Comparison of ENCODE assay signal across 21 mouse cellular contexts in genomic region chr11:76807007-76807679, GRCm38 (mm10). TPM values are rescaled to one million over a fixed set of nuclear protein-coding genes. Genes with fewer than 3 reads are reported as not detected.
DNase-seq lines count a peak whose midpoint lies in the region; ATAC-seq and TF ChIP-seq lines count a peak whose summit lies in the region.
"Had no signal": no experiment of that assay in that cellular context is flagged by ENCODE, and none has a peak within 500 bp of the region (broad histone marks: within the 10 kb centered on the region; RNA-seq: fewer than 3 reads in every experiment).

No protein-coding gene starts in this region.

- no peak overlapping the region for H3K9ac ChIP-seq in CH12.LX (ENCODE audit: insufficient read depth, low read depth)
- H3K9ac ChIP-seq in intestine, embryonic 15.5 days = no peak overlapping the region
- H3K9ac ChIP-seq: embryonic facial prominence, embryonic 12.5 days; forebrain, embryonic 12.5 days had no signal

- no peaks in the 10 kb centered on the region for H3K79me2 ChIP-seq in CH12.LX (replicated peaks; ENCODE audit: control insufficient read depth, extremely low read depth, insufficient read depth, poor library complexity, severe bottlenecking)

- TF ChIP-seq RAD21 in CH12.LX (IDR thresholded peaks at IDR 0.05; ENCODE audit: low read depth, low read length) = no peak; the same call in 1 of the 2 replicates

- peak overlapping the region in 1 of 3 experiments; percentile 47 for H3K4me3 ChIP-seq in CH12.LX (replicated peaks in 1 of 3; ENCODE audit: low read depth in 2 of 3, low read length in 2 of 3, poor library complexity in 1 of 3)
- H3K4me3 ChIP-seq in intestine, embryonic 15.5 days (replicated peaks) = no peak overlapping the region
- H3K4me3 ChIP-seq: embryonic facial prominence, embryonic 10.5 days; embryonic facial prominence, embryonic 12.5 days; forebrain, embryonic 12.5 days had no signal

- TF ChIP-seq EP300 in CH12.LX (IDR thresholded peaks at IDR 0.05; ENCODE audit: low read length) = peak; percentile 99

- DNase-seq in A20 (ENCODE audit: low read depth, low spot score) (peak; percentile 82), CH12.LX (ENCODE audit: extremely low read depth) (peak; percentile 94)
- DNase-seq in B cell, adult 2 months = peak; percentile 2 to 8
- peak; percentile 33 for DNase-seq in splenic B cell, adult 2 months (ENCODE audit: low read depth, low spot score)
- DNase-seq in cerebellum, postnatal 25 days = no peak
- DNase-seq in cerebellum, adult 9-11 months = no peak
- DNase-seq in cerebellum, adult 11-12 months = no peak
- DNase-seq: adrenal gland, adult 2 months; adrenal gland, postnatal 10 days; adrenal gland, postnatal 25 days; cerebellum, adult 11 months; cerebellum, adult 2 months; cerebellum, adult 9-10 months; cerebellum, postnatal 14 days had no signal

- H3K4me1 ChIP-seq in CH12.LX (ENCODE audit: control insufficient read depth in 1 of 2, insufficient read depth in 2 of 2) = peaks cover 25 to 67% of the 10 kb centered on the region in 2 experiments
- no peaks in the 10 kb centered on the region for H3K4me1 ChIP-seq in intestine, embryonic 15.5 days (replicated peaks)
- H3K4me1 ChIP-seq: embryonic facial prominence, embryonic 10.5 days; embryonic facial prominence, embryonic 12.5 days; forebrain, embryonic 12.5 days had no signal

- no peak for TF ChIP-seq CTCF in CH12.LX (conservative IDR thresholded peaks at IDR 0.05 in 1 of 2, IDR thresholded peaks at IDR 0.05 in 1 of 2; ENCODE audit: low read depth in 2 of 2, low read length in 2 of 2)

- peaks cover 0 to 28% of the 10 kb centered on the region in 2 experiments for H3K36me3 ChIP-seq in CH12.LX (replicated peaks in 1 of 2; ENCODE audit: control insufficient read depth in 1 of 2, insufficient read depth in 1 of 2, low read length in 1 of 2)
- no peaks in the 10 kb centered on the region for H3K36me3 ChIP-seq in splenic B cell, adult 2 months (ENCODE audit: control insufficient read depth, insufficient read depth, low read length, poor library complexity, severe bottlenecking)
- peaks cover 5% of the 10 kb centered on the region; the same call in 1 of the 2 replicates for H3K36me3 ChIP-seq in intestine, embryonic 15.5 days

- H3K27ac ChIP-seq in CH12.LX (ENCODE audit: insufficient read depth, low read depth) = peak overlapping the region; percentile 58
- no peak overlapping the region for H3K27ac ChIP-seq in intestine, embryonic 15.5 days
- H3K27ac ChIP-seq: embryonic facial prominence, embryonic 10.5 days; embryonic facial prominence, embryonic 12.5 days; forebrain, embryonic 12.5 days had no signal

- dilution Hi-C loops in CH12.LX (cut with MboI; ENCODE audit: extremely low pct_ligation_motif_present, extremely low pct_unique_long_range_greater_than_20kb, low sequenced_read_pairs) = no loop called here

- no peak for TF ChIP-seq POLR2A in CH12.LX (IDR thresholded peaks at IDR 0.05; ENCODE audit: low read depth, low read length)

- ATAC-seq in intestine, embryonic 15.5 days = no peak
- ATAC-seq: CD4-positive, CD25-positive, alpha-beta regulatory T cell, adult 4 months; forebrain, embryonic 14.5 days; forebrain, embryonic 16.5 days had no signal

- H3K27me3 ChIP-seq in CH12.LX (replicated peaks) = no peaks in the 10 kb centered on the region
- no peaks in the 10 kb centered on the region for H3K27me3 ChIP-seq in splenic B cell, adult 2 months (ENCODE audit: control insufficient read depth, insufficient read depth, low read length, poor library complexity, severe bottlenecking)
- no peaks in the 10 kb centered on the region for H3K27me3 ChIP-seq in intestine, embryonic 15.5 days (replicated peaks)
- H3K27me3 ChIP-seq: embryonic facial prominence, embryonic 12.5 days; forebrain, embryonic 12.5 days had no signal

- in situ Hi-C loops in CH12.LX (cut with MboI; ENCODE audit: low pct_ligation_motif_present, low pct_unique_long_range_greater_than_20kb, low sequenced_read_pairs) = no loop called here

- peak overlapping the region; percentile 83 for H3K4me2 ChIP-seq in CH12.LX (ENCODE audit: insufficient read depth, low read depth, poor library complexity, severe bottlenecking)
- H3K4me2 ChIP-seq in intestine, embryonic 15.5 days (replicated peaks) = no peak overlapping the region
- H3K4me2 ChIP-seq: embryonic facial prominence, embryonic 12.5 days; forebrain, embryonic 12.5 days had no signal

- WGBS in intestine, embryonic 15.5 days = 89% methylated on average over 3 of the region's 3 CpGs

- H3K9me3 ChIP-seq in CH12.LX (replicated peaks; ENCODE audit: low read length) = no peaks in the 10 kb centered on the region
- no peaks in the 10 kb centered on the region for H3K9me3 ChIP-seq in intestine, embryonic 15.5 days
- H3K9me3 ChIP-seq: embryonic facial prominence, embryonic 10.5 days; embryonic facial prominence, embryonic 12.5 days; forebrain, embryonic 12.5 days had no signal

TF ChIP-seq in CH12.LX, 34 proteins besides CTCF, POLR2A, EP300 and RAD21:
- peak; percentile 87 for TF ChIP-seq RCOR1 (conservative IDR thresholded peaks at IDR 0.05; ENCODE audit: low read depth, low read length)
- peak; percentile 90 for TF ChIP-seq MEF2A (IDR thresholded peaks at IDR 0.05; ENCODE audit: borderline replicate concordance, low read depth, low read length)
- peak; percentile 93 for TF ChIP-seq JUN (IDR thresholded peaks at IDR 0.05; ENCODE audit: insufficient read depth, low read depth, low read length)
- no peak for TF ChIP-seq GABPA (IDR thresholded peaks at IDR 0.05; ENCODE audit: insufficient replicate concordance, low read depth, low read length)
- no peak for TF ChIP-seq KAT2A (IDR thresholded peaks at IDR 0.05; ENCODE audit: insufficient replicate concordance, low read length)
- TF ChIP-seq E2F4 (IDR thresholded peaks at IDR 0.05; ENCODE audit: insufficient replicate concordance, low read depth, low read length) = no peak
- TF ChIP-seq USF2 (conservative IDR thresholded peaks at IDR 0.05; ENCODE audit: low read depth, low read length) = no peak
- no peak for TF ChIP-seq CHD1 (IDR thresholded peaks at IDR 0.05; ENCODE audit: low read depth, low read length)
- TF ChIP-seq TBP (conservative IDR thresholded peaks at IDR 0.05; ENCODE audit: low read depth, low read length) = peak; percentile 69; the same call in 1 of the 2 replicates
- TF ChIP-seq TCF12 (IDR thresholded peaks at IDR 0.05; ENCODE audit: low read depth, low read length) = peak; percentile 85
- peak; percentile 71; the same call in 1 of the 2 replicates for TF ChIP-seq MAX (IDR thresholded peaks at IDR 0.05; ENCODE audit: low read length)
- no peak for TF ChIP-seq ZKSCAN1 (IDR thresholded peaks at IDR 0.05; ENCODE audit: borderline replicate concordance, low read depth, low read length)
- peak; percentile 95 for TF ChIP-seq ETS1 (conservative IDR thresholded peaks at IDR 0.05; ENCODE audit: low read depth, low read length)
- TF ChIP-seq IRF4 (IDR thresholded peaks at IDR 0.05; ENCODE audit: low read depth, low read length) = peak; percentile 98
- peak; percentile 96 for TF ChIP-seq JUND (conservative IDR thresholded peaks at IDR 0.05; ENCODE audit: low read depth, low read length)
- peak; percentile 91 for TF ChIP-seq MAFK (IDR thresholded peaks at IDR 0.05; ENCODE audit: insufficient replicate concordance, low read length)
- TF ChIP-seq ZNF384 (IDR thresholded peaks at IDR 0.05; ENCODE audit: low read depth, low read length) = peak; percentile 96
- TF ChIP-seq BHLHE40 (IDR thresholded peaks at IDR 0.05; ENCODE audit: low read depth, low read length) = peak; percentile 92
- TF ChIP-seq ZMIZ1 (IDR thresholded peaks at IDR 0.05; ENCODE audit: low read depth, low read length) = no peak
- peak; percentile 78 for TF ChIP-seq CHD2 (IDR thresholded peaks at IDR 0.05; ENCODE audit: low read length)
- TF ChIP-seq ELF1 (IDR thresholded peaks at IDR 0.05; ENCODE audit: low read depth, low read length) = peak; percentile 53
- no peak; the same call in 1 of the 2 replicates for TF ChIP-seq MAZ (IDR thresholded peaks at IDR 0.05; ENCODE audit: low read depth, low read length)
- peak; percentile 84 for TF ChIP-seq MYC (IDR thresholded peaks at IDR 0.05; ENCODE audit: low read depth, low read length)
- TF ChIP-seq MXI1 (IDR thresholded peaks at IDR 0.05; ENCODE audit: low read depth, low read length) = peak; percentile 47
- TF ChIP-seq UBTF (IDR thresholded peaks at IDR 0.05; ENCODE audit: low read depth, low read length) = 0 out of 2 replicates have a peak, but pooled peaks have one; percentile 50
- TF ChIP-seq HCFC1 (IDR thresholded peaks at IDR 0.05; ENCODE audit: low read depth, low read length) = 0 out of 2 replicates have a peak, but pooled peaks have one; percentile 12
- peak; percentile 83; the same call in 1 of the 2 replicates for TF ChIP-seq SIN3A (IDR thresholded peaks at IDR 0.05; ENCODE audit: low read length)

RNA-seq across cellular contexts. Expression of gene Cpd, which starts 39.7 kb away (rescaled TPM):
- total RNA-seq in CH12.LX (2012; rRNA removed) (11.2 and 20.0 TPM in 2 replicates), CH12.LX (2014; rRNA removed) (28.5 and 31.5 TPM in 2 replicates)
- 23.1 and 27.7 TPM in 2 replicates for polyA plus RNA-seq in CH12.LX (2012; ENCODE audit: insufficient read length, low read depth)
- 10.1 and 11.3 TPM in 2 replicates for polyA plus RNA-seq in intestine, embryonic 15.5 days (2015; fragmentation: Nextera tagmentation; extraction: Ambion mirVana)

RNA-seq across cellular contexts. Expression of gene Gosr1, which starts 43.8 kb away (rescaled TPM):
- total RNA-seq in CH12.LX (2012; rRNA removed) = 21.2 and 23.8 TPM in 2 replicates
- total RNA-seq in CH12.LX (2014; rRNA removed) = 40.2 and 41.2 TPM in 2 replicates
- 46.6 and 53.9 TPM in 2 replicates for polyA plus RNA-seq in CH12.LX (2012; ENCODE audit: insufficient read length, low read depth)
- polyA plus RNA-seq in intestine, embryonic 15.5 days (2015; fragmentation: Nextera tagmentation; extraction: Ambion mirVana) = 24.9 and 28.6 TPM in 2 replicates

Comparison
In these comparisons a context has a peak if more than half of its experiments do, and no peak if none do; other contexts are left out.
1. DNase-seq: peak in A20 (single experiment), B cell, adult 2 months (2 of 2), CH12.LX (single experiment) and splenic B cell, adult 2 months (single experiment); none in cerebellum, postnatal 25 days (0 of 2), cerebellum, adult 9-11 months (single experiment) and cerebellum, adult 11-12 months (single experiment).